Mouse (Mus musculus) CH12.LX (cell line): ENCODE results near the gene Ror2.

Source experiments
- CTCF ChIP-seq, 2 experiments: IDR thresholded peaks in 1 of 2; conservative IDR thresholded peaks in 1 of 2; 2 replicates each; pipeline ENCODE4 v1.5.1; 2011 to 2012; ENCODE audit warnings: low read depth in 2 of 2, low read length in 2 of 2, improper control_type of control experiment in 1 of 2, inconsistent platforms in 1 of 2, mild to moderate bottlenecking in 1 of 2, moderate library complexity in 1 of 2
- ELF1 ChIP-seq: IDR thresholded peaks from 2 replicates; pipeline ENCODE4 v1.6.1; 2014; ENCODE audit warnings: low read depth, mild to moderate bottlenecking, inconsistent platforms, low read length, improper control_type of control experiment
- EP300 ChIP-seq: IDR thresholded peaks from 2 replicates; pipeline ENCODE4 v1.6.1; 2011; ENCODE audit warnings: low read length, improper control_type of control experiment
- GABPA ChIP-seq: IDR thresholded peaks from 2 replicates; pipeline ENCODE4 v1.6.1; 2012; ENCODE audit warnings: low read depth, low read length, improper control_type of control experiment, inconsistent platforms; ENCODE audit not compliant: insufficient replicate concordance
- MAX ChIP-seq: IDR thresholded peaks from 2 replicates; pipeline ENCODE4 v1.6.1; 2011; ENCODE audit warnings: low read length, improper control_type of control experiment
- MYC ChIP-seq: IDR thresholded peaks from 2 replicates; pipeline ENCODE4 v1.6.1; 2011; ENCODE audit warnings: low read depth, mild to moderate bottlenecking, improper control_type of control experiment, low read length
- POLR2A ChIP-seq: IDR thresholded peaks from 2 replicates; pipeline ENCODE4 v1.6.1; 2011; ENCODE audit warnings: low read depth, mild to moderate bottlenecking, improper control_type of control experiment, low read length
- RCOR1 ChIP-seq: conservative IDR thresholded peaks from 2 replicates; pipeline ENCODE4 v1.6.1; 2012; ENCODE audit warnings: low read depth, mild to moderate bottlenecking, inconsistent platforms, low read length, improper control_type of control experiment
- SMC3 ChIP-seq: IDR thresholded peaks from 2 replicates; pipeline ENCODE4 v1.6.1; 2011; ENCODE audit warnings: low read depth, low read length, improper control_type of control experiment
- UBTF ChIP-seq: IDR thresholded peaks from 2 replicates; pipeline ENCODE4 v1.6.1; 2012; ENCODE audit warnings: low read depth, mild to moderate bottlenecking, inconsistent platforms, low read length, improper control_type of control experiment, moderate library complexity
- ZMIZ1 ChIP-seq: IDR thresholded peaks from 2 replicates; pipeline ENCODE4 v1.6.1; 2012; ENCODE audit warnings: low read depth, mild to moderate bottlenecking, inconsistent platforms, low read length, improper control_type of control experiment

DNA sequence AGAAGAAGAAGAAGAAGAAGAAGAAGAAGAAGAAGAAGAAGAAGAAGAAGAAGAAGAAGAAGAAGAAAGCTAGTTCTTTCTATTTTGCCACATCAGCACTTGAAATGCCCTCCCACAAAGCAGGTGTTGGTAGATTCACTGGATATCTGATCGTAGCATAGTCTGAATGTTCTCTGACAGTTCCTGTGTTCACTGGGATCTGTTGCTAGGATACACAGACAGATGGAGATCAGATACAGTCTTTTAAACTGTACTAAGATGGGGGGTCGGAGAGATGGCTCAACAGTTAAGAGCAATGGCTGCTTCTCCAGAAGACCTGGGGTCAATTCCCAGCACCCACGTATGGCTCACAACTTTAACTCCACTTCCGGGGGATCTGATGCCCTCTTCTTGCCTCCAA is 85.8 kb downstream of the Ror2 start:
- no peak for TF ChIP-seq UBTF
- TF ChIP-seq CTCF (conservative IDR thresholded peaks at IDR 0.05 in 1 of 2, IDR thresholded peaks at IDR 0.05 in 1 of 2; ENCODE audit: low read depth in 2 of 2, low read length in 2 of 2), result no peak
- TF ChIP-seq GABPA, result no peak
- TF ChIP-seq MYC, result no peak
- no peak for TF ChIP-seq POLR2A
- TF ChIP-seq MAX, result no peak
- no peak for TF ChIP-seq SMC3
- no peak for TF ChIP-seq ZMIZ1
- TF ChIP-seq ELF1, result no peak
- TF ChIP-seq EP300, result no peak
- TF ChIP-seq RCOR1, result no peak
